Mouse (Mus musculus): Measurements from ENCODE around the gene Plcd3.

GRCm38 (mm10) chr11:103049611-103050010, 51.8 kb downstream of the Plcd3 start:
- TF ChIP-seq GATA1 (IDR thresholded peaks at IDR 0.05; ENCODE audit: low read length) (no peak), TAL1 (IDR thresholded peaks at IDR 0.05; ENCODE audit: low read length) (no peak)
